Mouse (Mus musculus): ENCODE results near the gene 9130213A22Rik. TPM values are rescaled to one million over a fixed set of nuclear protein-coding genes. Genes with fewer than 3 reads are reported as not detected.
A peak's percentile ranks its signal among the peaks of the same experiment; 100 is the strongest.

Gene 9130213A22Rik
- polyA plus RNA-seq, 1 experiment from 2014 or later = 0.29 TPM

DNA sequence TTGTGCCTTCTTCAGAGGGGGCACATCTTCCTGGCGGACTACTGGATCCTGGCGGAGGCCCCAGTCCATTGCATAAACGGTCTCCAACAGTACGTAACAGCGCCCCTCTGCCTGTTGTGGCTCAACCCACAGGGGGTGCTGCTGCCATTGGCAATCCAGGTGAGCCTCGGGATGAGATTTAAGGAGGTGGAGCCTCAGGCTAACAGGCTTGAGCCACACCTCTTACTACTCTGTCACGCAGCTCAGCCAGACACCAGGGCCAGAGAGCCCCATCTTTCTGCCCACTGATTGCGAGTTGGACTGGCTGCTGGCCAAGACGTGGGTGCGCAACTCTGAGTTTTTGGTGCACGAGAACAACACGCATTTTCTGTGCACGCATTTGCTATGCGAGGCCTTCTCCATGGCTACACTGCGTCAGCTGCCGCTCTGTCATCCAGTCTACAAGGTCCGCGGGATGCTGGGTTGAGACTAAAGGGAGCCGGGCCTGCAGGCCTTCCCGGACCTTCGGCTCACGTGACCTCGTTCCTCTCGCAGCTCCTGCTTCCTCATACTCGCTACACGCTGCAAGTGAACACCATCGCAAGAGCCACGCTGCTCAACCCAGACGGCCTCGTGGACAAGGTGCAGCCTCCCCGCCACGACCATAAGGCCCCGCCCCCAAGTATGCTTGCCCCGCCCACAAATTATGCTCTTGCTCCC lies 11.7 kb upstream of the 9130213A22Rik start:
- Histone ChIP-seq H3K27ac (peak overlapping the region; percentile 57), H3K36me3 (no peaks in the 10 kb centered on the region), H3K27me3 (ENCODE audit: low read depth, poor library complexity, severe bottlenecking) (peaks cover 24% of the 10 kb centered on the region), H3K4me1 (peaks cover 14% of the 10 kb centered on the region), H3K9me3 (replicated peaks) (no peaks in the 10 kb centered on the region), H3K4me3 (peak overlapping the region; percentile 59)
- 2% methylated on average over 34 of the region's 34 CpGs for WGBS
- peak; percentile 73 for DNase-seq (ENCODE audit: low spot score)

DNA sequence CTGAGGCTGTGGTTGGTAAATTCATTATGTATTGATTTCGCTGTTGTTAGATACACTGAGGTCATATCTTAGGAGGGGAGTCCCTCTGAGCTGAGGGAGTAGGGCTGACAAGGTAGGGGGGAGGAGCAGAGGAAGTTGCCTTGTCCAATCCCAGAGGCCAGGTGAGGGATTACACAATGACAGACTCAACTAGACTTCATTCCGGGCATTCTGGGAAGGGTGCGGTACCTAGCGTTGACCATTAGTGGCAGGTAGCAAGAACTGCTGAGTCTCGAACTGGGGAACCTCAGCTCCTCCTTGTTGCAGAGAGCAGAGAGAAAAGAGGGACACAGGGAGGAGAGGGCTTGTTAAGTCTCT lies 11.2 kb upstream of the 9130213A22Rik start:
- Histone ChIP-seq H3K4me1 (peaks cover 14% of the 10 kb centered on the region), H3K27ac (0 out of 2 replicates have a peak overlapping the region, but pooled peaks have one; percentile 57), H3K9me3 (replicated peaks) (no peaks in the 10 kb centered on the region), H3K27me3 (ENCODE audit: low read depth, poor library complexity, severe bottlenecking) (peaks cover 24% of the 10 kb centered on the region), H3K4me3 (peak overlapping the region; percentile 59), H3K36me3 (no peaks in the 10 kb centered on the region)
- 17% methylated on average over 5 of the region's 5 CpGs for WGBS
- no peak for DNase-seq (ENCODE audit: low spot score)

DNA sequence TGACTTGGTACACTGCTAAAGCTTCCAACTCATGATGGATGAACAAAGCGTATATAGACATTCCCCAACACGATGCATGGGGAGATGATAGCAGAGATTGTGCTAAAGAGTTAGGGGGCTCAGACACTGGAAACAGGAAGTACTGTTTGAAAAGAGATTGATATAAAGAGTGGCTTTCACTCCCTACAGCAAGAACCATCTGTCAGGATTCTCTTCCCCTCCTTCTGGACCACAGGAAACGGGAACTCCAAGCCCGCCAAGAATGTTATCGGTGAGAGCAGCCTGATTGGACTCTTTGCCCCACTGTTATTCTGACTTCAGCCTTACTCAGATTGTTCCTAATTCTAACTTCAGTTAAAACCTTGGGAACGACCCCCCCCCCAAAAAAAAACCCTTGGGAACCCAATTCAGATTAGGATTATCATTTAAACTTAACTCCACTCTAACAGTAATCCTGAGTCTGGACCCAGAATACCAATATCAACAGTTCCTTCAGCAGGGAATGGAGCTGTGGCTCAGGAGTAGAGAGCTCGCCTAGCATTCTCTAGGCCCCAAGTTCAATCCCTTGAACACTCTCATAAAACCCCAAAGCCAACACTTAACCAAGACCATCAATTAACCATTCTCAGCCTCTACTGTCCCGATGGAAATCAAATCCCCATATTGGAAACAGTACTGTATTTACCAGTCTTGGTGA lies 6.2 kb upstream of the 9130213A22Rik start:
- DNase-seq (ENCODE audit: low spot score) = no peak
- 79% methylated on average over 8 of the region's 8 CpGs for WGBS
- Histone ChIP-seq H3K9me3 (replicated peaks) (no peaks in the 10 kb centered on the region), H3K27me3 (ENCODE audit: low read depth, poor library complexity, severe bottlenecking) (peaks cover 47% of the 10 kb centered on the region), H3K27ac (no peak overlapping the region), H3K4me3 (no peak overlapping the region), H3K36me3 (no peaks in the 10 kb centered on the region), H3K4me1 (peaks cover 20% of the 10 kb centered on the region)

DNA sequence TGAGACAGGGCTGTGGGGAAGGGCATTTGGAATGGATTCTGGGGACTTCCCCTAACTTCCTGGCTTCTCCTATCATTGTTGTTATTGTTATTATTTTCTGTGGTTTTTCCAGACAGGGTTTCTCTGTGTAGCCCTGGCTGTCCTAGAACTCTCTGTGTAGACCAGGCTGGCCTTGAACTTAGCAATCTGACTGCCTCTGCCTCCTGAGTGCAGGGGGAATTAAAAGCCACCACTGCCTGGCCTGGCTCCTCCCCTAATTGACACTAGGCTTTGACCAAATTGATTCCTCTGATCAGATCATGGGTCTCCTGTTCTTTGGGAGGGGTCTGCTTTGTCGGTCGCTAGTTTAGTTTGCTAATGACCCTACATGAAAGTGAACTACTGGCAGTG lies 4.3 kb upstream of the 9130213A22Rik start:
- H3K4me1 ChIP-seq = peaks cover 34% of the 10 kb centered on the region
- H3K27ac ChIP-seq = no peak overlapping the region
- no peaks in the 10 kb centered on the region for H3K9me3 ChIP-seq (replicated peaks)
- DNase-seq (ENCODE audit: low spot score) = no peak
- peak overlapping the region; percentile 88 for H3K4me3 ChIP-seq
- H3K27me3 ChIP-seq (ENCODE audit: low read depth, poor library complexity, severe bottlenecking) = peaks cover 30% of the 10 kb centered on the region
- no peaks in the 10 kb centered on the region for H3K36me3 ChIP-seq
- 43% methylated on average over 2 of the region's 2 CpGs for WGBS

DNA sequence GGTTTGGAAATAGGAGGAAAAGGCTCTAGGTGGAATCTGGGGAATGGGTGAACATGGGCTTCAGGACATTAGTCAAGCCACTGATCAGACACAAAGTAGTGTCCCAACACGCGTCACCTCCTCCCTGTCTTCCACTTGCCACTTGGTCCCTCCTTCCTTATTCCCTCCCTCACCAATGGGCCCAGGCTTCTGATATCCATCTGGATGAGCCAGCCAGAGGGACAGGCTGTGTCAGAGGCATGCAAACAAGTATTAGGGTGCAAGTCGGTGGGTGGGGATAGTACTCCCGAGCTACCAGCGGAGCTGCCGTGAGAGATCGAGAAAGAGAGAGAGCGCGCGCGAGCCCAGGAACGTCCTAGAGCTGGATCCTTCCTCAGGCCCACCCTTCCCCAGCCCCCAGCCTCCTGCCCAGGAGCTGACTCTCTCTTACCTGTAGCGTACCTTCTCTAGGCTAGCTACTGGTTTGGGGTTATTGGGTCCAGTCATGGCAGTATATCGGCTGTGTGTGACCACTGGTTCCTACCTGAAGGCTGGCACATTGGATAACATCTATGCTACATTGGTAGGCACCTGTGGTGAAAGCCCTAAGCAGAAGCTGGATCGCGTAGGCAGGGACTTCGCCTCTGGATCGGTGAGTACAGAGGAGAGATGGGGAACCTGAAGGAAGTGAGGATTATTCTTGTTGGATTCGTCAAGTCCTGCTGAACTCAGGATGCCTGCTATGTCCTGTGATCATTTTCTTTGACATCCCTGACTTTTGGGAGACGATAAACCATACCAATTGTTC lies 3.7 kb upstream of the 9130213A22Rik start:
- Histone ChIP-seq H3K36me3 (no peaks in the 10 kb centered on the region), H3K27ac (peak overlapping the region; percentile 16; the same call in 1 of the 2 replicates), H3K4me3 (peak overlapping the region; percentile 88), H3K9me3 (replicated peaks) (no peaks in the 10 kb centered on the region), H3K4me1 (peaks cover 40% of the 10 kb centered on the region), H3K27me3 (ENCODE audit: low read depth, poor library complexity, severe bottlenecking) (peaks cover 34% of the 10 kb centered on the region)
- DNase-seq (ENCODE audit: low spot score) = peak; percentile 57
- 13% methylated on average over 20 of the region's 20 CpGs for WGBS

DNA sequence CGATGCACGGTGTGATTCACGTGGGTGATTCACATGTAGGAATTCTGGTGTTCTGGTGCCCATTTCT lies 3.3 kb upstream of the 9130213A22Rik start, which contains the start of gene Aloxe3:
Gene Aloxe3 (plus strand): TSS at position 45 of the 67 bp plus-strand sequence.
- peaks cover 39% of the 10 kb centered on the region for H3K27me3 ChIP-seq (ENCODE audit: low read depth, poor library complexity, severe bottlenecking)
- no peaks in the 10 kb centered on the region for H3K36me3 ChIP-seq
- H3K27ac ChIP-seq = peak within 1 kb of the TSS; percentile 68; the same call in 1 of the 2 replicates
- H3K9me3 ChIP-seq (replicated peaks) = no peaks in the 10 kb centered on the region
- H3K4me1 ChIP-seq = peaks cover 44% of the 10 kb centered on the region
- 5% methylated on average over 3 of the region's 3 CpGs for WGBS
- H3K4me3 ChIP-seq = peak within 1 kb of the TSS; percentile 88
- no peak for DNase-seq (ENCODE audit: low spot score)

DNA sequence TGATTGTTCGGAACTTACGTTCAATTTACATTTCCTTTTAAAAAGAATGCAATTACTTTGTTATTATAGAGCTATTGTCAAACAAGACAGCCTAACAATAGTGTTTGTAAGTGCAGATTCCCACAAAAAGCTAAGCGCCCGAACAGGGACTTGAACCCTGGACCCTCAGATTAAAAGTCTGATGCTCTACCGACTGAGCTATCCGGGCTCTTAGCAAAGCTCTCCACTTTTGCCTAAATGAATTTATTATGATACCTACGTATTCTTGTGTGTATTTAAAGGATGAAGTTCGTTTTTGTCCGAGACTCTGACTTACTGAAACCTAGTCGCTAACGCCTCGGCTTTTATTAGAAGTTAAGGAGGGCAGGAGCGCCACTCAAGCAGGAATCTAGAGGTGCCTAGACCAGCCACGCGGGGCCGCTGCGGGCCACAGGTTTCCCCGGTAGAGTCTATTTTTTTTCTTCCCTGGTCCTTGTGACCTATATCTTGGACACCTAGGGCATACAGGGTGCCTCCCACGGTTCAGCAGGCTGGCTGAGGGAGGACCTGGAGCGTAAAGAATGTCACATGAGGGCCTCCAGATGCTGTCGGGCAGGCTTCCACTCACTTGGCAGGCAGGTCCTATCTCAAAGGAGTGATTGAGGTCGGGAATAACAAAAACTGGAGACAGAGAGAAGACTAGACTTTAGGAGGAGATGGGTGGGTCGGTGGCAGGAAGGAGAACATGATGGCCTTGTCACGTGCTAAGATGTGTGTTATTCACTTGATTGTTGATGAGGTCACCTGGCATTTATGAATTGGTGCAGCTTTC lies 2.9 kb upstream of the 9130213A22Rik start:
- peak; percentile 85 for DNase-seq (ENCODE audit: low spot score)
- H3K27ac ChIP-seq = peak overlapping the region; percentile 68; the same call in 1 of the 2 replicates
- H3K4me1 ChIP-seq = peaks cover 48% of the 10 kb centered on the region
- H3K4me3 ChIP-seq = peak overlapping the region; percentile 88
- no peaks in the 10 kb centered on the region for H3K36me3 ChIP-seq
- under 1% methylated on average over 24 of the region's 24 CpGs for WGBS
- no peaks in the 10 kb centered on the region for H3K9me3 ChIP-seq (replicated peaks)
- peaks cover 43% of the 10 kb centered on the region for H3K27me3 ChIP-seq (ENCODE audit: low read depth, poor library complexity, severe bottlenecking)

DNA sequence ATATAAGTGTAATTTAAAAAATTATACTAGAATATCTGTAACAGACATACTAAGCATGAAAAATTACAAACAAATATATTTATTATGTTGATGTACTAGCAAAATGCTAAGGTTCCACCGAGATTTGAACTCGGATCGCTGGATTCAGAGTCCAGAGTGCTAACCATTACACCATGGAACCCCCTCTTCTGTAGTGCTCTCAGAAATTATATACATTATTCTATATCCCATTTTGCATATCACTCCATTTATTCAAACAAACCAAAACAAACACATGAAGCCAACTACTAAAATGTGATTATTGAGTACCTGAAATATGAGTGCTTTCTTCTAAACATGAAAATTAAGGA lies 2.1 kb upstream of the 9130213A22Rik start:
- peak overlapping the region; percentile 88 for H3K4me3 ChIP-seq
- no peak overlapping the region for H3K27ac ChIP-seq
- peak; percentile 50 for DNase-seq (ENCODE audit: low spot score)
- H3K27me3 ChIP-seq (ENCODE audit: low read depth, poor library complexity, severe bottlenecking) = peaks cover 44% of the 10 kb centered on the region
- H3K4me1 ChIP-seq = peaks cover 56% of the 10 kb centered on the region
- H3K36me3 ChIP-seq = no peaks in the 10 kb centered on the region
- under 1% methylated on average over 3 of the region's 3 CpGs for WGBS
- no peaks in the 10 kb centered on the region for H3K9me3 ChIP-seq (replicated peaks)

DNA sequence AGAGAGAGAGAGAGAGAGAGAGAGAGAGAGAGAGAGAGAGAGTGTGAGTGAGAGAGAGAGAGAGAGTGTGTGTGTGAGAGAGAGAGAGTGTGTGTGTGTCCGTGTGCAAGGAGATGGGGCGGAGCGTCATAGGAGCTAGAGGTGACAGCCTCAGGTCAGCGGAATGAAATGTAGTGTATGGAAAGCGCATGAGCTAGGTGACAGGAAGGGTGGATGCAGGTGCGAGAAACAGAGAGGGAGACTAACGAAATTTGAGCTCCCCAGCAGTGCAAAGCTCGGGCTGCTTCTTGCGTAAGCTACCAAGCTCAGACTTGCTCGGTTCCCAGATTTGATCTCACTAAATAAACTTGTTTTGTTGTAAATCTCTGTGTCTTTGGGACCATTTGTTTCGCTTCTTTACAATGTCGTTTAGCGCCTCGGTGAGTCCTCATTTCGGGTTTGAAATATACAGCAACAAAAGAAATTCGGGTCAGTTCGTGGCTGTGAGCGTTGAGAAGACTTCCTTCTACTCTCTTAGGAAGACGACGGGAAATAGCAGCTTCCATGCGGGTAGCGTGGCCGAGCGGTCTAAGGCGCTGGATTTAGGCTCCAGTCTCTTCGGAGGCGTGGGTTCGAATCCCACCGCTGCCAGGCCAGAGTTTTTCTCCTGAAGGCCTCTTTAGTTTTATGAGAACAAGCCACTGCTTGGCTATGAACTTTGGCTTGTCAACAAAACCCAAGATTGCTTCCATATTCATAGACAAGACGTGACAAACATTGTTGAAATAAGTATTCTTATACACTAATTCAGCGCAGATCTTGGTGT lies 1.5 kb upstream of the 9130213A22Rik start:
- H3K36me3 ChIP-seq = no peaks in the 10 kb centered on the region
- no peaks in the 10 kb centered on the region for H3K9me3 ChIP-seq (replicated peaks)
- H3K27me3 ChIP-seq (ENCODE audit: low read depth, poor library complexity, severe bottlenecking) = peaks cover 41% of the 10 kb centered on the region
- DNase-seq (ENCODE audit: low spot score) = peak; percentile 95
- peak overlapping the region; percentile 88 for H3K4me3 ChIP-seq
- under 1% methylated on average over 31 of the region's 31 CpGs for WGBS
- peaks cover 62% of the 10 kb centered on the region for H3K4me1 ChIP-seq
- H3K27ac ChIP-seq = peak overlapping the region; percentile 67; the same call in 1 of the 2 replicates

DNA sequence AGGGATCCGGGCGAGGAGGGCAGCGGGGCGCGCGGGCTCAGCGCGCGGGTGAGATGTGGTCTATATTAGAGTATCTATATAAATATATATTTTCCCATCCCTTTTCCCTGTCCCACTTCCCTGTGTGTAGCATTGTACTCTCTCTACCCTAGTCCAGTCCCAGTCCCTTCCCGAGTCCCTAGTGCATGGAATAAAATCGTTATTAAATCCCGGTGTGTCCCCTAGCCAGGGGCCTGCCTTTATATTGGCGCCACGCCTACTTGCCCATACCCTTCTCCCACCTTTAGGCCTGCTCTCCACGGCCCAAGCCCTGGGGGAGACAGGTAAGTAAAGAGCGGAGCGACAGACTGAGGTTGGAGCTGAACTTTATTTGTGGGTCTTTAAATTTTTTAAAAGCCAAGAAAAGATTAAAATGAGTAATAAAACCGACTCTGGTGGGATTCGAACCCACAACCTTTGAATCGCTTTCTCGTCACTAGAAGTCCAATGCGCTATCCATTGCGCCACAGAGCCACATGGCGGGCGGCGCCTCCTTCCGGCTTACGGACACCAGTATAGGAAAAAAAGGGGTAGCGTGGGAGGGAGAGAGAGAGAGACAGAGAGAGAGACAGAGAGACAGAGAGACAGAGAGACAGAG lies 785 bp upstream of the 9130213A22Rik start:
- Histone ChIP-seq H3K27me3 (ENCODE audit: low read depth, poor library complexity, severe bottlenecking) (peaks cover 38% of the 10 kb centered on the region), H3K4me3 (peak overlapping the region; percentile 88), H3K36me3 (no peaks in the 10 kb centered on the region)

DNA sequence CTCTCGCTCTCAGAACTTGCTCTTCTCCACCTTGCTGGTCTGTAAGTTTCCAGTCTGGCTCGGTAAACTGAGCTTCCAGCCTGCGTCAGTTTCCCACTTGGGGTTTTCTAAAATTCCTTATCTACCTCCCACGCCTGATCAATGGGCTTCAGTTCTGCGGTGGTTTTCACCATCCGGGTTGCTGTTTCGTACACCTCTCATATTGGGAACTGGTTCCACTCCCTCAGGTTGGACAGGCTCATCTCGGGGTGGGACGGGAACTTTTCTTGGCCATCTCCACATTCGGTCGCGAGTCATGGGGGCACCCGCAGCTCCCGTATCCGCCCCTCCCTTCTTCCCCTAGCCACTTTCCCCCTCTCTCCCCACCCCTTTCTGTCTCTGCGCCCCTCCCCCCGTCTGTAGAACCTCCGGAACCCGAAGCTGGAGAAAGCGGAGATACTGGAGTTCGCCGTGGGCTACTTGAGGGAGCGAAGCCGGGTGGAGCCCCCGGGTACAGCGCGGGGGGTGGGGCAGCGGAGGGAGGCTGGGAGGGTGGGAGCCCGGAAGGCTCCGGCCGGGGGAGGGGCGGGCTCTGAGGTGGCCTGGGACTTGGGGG lies 551 bp downstream of the 9130213A22Rik start:
- Histone ChIP-seq H3K36me3 (no peaks in the 10 kb centered on the region), H3K4me1 (peaks cover 68% of the 10 kb centered on the region), H3K9me3 (replicated peaks) (no peaks in the 10 kb centered on the region), H3K27me3 (ENCODE audit: low read depth, poor library complexity, severe bottlenecking) (peaks cover 30% of the 10 kb centered on the region), H3K27ac (peak overlapping the region; percentile 80), H3K4me3 (peak overlapping the region; percentile 88)
- WGBS = 2% methylated on average over 31 of the region's 32 CpGs
- peak; percentile 71 for DNase-seq (ENCODE audit: low spot score)

More for the DNA sequence above, 785 bp upstream of the 9130213A22Rik start:
- peak; percentile 93 for DNase-seq (ENCODE audit: low spot score)
- H3K9me3 ChIP-seq (replicated peaks) = no peaks in the 10 kb centered on the region
- peaks cover 63% of the 10 kb centered on the region for H3K4me1 ChIP-seq
- peak overlapping the region; percentile 80 for H3K27ac ChIP-seq
- WGBS = under 1% methylated on average over 29 of the region's 29 CpGs
